Mouse (Mus musculus): ENCODE data around the gene Tada2a.

DNA sequence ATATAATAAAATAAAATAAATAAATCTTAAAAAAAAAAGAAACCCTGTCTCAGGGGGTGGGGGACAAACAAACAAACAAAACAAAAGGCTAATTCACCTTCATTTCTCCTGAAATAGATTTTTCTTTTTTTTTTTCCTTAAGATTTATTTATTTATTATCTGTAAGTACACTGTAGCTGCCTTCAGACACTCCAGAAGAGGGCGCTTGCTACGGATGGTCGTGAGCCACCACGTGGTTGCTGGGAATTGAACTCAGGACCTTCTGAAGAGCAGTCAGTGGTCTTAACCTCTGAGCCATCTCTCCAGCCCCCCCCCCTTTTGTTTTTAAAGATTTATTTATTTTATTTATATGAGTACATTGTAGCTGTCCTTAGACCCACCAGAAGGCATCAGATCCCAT lies 1.4 kb downstream of the Tada2a start:
- TF ChIP-seq ZNF384 (IDR thresholded peaks at IDR 0.05; ENCODE audit: low read depth, low read length) (no peak), ZC3H11A (IDR thresholded peaks at IDR 0.05; ENCODE audit: borderline replicate concordance, low read depth, low read length) (no peak), CHD2 (IDR thresholded peaks at IDR 0.05; ENCODE audit: low read depth, low read length) (no peak), HCFC1 (IDR thresholded peaks at IDR 0.05; ENCODE audit: borderline replicate concordance, insufficient read depth, low read length) (no peak), MAFK (IDR thresholded peaks at IDR 0.05; ENCODE audit: insufficient read depth, low read depth, low read length) (no peak)

Measured in ES-E14 (cell line).